Mouse (Mus musculus) embryonic facial prominence, embryonic 10.5 days (tissue): ENCODE measurements around the gene Nutf2-ps1. TPM values are rescaled to one million over a fixed set of nuclear protein-coding genes. Genes with fewer than 3 reads are reported as not detected.

ENCODE experiments used
- DNase-seq: peaks from one replicate; pipeline ENCODE4 v3.0.0-alpha.2; 2017; ENCODE audit warnings: low spot score
- H3K27ac ChIP-seq: fragments of 300-500 bp; sonication (generic); replicated peaks from 2 replicates; pipeline ENCODE4 v1.5.1; 2016; ENCODE audit warnings: mild to moderate bottlenecking
- H3K27me3 ChIP-seq: fragments of 300-500 bp; sonication (generic); replicated peaks from 2 replicates; pipeline ENCODE4 v1.6.1; 2016; ENCODE audit warnings: low read depth, mild to moderate bottlenecking; ENCODE audit not compliant: poor library complexity, severe bottlenecking
- H3K36me3 ChIP-seq: fragments of 300-500 bp; sonication (generic); replicated peaks from 2 replicates; pipeline ENCODE4 v1.6.1; 2016; ENCODE audit warnings: mild to moderate bottlenecking, moderate library complexity
- H3K4me1 ChIP-seq: fragments of 300-500 bp; sonication (generic); 2 replicates; pipeline ENCODE4 v1.6.1; 2016
- H3K4me3 ChIP-seq: fragments of 300-500 bp; sonication (generic); 2 replicates; pipeline ENCODE4 v1.5.1; 2016; ENCODE audit warnings: mild to moderate bottlenecking, moderate library complexity
- H3K9me3 ChIP-seq: fragments of 300-500 bp; sonication (generic); 2 replicates; pipeline ENCODE4 v1.6.1; 2016; ENCODE audit warnings: mild to moderate bottlenecking
- WGBS: fragments of 180-500 bp; shearing (Covaris S2); methylation state at CpG from one replicate; pipeline ENCODE4 v1.1.7; 2016; 5-methylcytosine and 5-hydroxymethylcytosine counted together
- polyA plus RNA-seq: library from polyadenylated mRNA; unstranded; fragments of >200 nt; fragmentation: Nextera tagmentation; extraction: Ambion mirVana; gene quantifications from 2 replicates; pipeline ENCODE4 v1.2.1, GENCODE M21; 2016

Gene Nutf2-ps1
- polyA plus RNA-seq, 1 experiment from 2014 or later, result 567 TPM

DNA sequence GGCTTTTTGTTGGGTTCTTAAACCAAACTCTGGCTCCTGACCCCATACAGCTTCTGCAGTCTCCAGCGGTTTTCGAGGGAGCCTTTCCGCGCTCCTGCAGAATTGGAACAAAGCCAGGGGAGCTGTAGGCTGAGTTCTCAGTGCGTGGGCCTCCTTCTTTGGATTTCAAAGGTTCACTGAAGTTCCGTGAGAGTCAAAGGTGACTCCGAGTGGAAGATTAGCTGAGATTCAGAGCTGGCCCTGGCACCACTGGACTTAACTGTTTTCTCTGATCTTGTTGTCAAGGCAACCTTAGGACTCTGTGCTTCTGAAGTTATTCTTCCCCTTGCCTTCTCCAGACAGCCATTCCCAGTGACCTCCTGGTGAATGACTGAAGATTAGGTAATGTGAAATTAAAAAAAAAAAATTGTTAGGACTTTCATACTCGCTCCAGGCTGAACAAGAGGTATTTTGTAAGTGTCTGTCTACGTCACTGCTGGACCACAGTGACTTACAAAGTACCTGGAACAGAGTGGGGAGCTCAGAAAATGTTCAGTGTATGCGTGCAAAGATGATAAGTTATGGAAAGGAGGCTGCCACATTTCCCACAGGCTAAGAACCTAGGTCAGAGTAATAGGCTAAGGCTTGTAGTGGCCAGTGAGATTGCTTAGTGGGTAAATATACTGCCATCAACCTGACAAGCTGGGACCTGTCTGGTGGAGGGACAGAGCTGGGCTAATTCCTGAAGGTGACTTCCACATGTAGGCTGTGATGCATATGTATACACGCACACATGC is 11.7 kb downstream of the Nutf2-ps1 start:
- 75% methylated on average over 11 of the region's 11 CpGs for WGBS
- no peak overlapping the region for H3K4me3 ChIP-seq
- H3K27ac ChIP-seq, result no peak overlapping the region
- H3K9me3 ChIP-seq, result no peaks in the 10 kb centered on the region
- no peak for DNase-seq
- H3K36me3 ChIP-seq, result no peaks in the 10 kb centered on the region
- no peaks in the 10 kb centered on the region for H3K27me3 ChIP-seq
- peaks cover 5% of the 10 kb centered on the region; the same call in 1 of the 2 replicates for H3K4me1 ChIP-seq

GRCm38 (mm10) chr19:53576061-53576460 is 12.8 kb downstream of the Nutf2-ps1 start:
- Histone ChIP-seq H3K27ac (no peak overlapping the region), H3K9me3 (no peaks in the 10 kb centered on the region), H3K4me3 (no peak overlapping the region), H3K27me3 (no peaks in the 10 kb centered on the region), H3K4me1 (peaks cover 9% of the 10 kb centered on the region; the same call in 1 of the 2 replicates), H3K36me3 (no peaks in the 10 kb centered on the region)
- WGBS, result 86% methylated on average over 7 of the region's 7 CpGs
- DNase-seq, result no peak

DNA sequence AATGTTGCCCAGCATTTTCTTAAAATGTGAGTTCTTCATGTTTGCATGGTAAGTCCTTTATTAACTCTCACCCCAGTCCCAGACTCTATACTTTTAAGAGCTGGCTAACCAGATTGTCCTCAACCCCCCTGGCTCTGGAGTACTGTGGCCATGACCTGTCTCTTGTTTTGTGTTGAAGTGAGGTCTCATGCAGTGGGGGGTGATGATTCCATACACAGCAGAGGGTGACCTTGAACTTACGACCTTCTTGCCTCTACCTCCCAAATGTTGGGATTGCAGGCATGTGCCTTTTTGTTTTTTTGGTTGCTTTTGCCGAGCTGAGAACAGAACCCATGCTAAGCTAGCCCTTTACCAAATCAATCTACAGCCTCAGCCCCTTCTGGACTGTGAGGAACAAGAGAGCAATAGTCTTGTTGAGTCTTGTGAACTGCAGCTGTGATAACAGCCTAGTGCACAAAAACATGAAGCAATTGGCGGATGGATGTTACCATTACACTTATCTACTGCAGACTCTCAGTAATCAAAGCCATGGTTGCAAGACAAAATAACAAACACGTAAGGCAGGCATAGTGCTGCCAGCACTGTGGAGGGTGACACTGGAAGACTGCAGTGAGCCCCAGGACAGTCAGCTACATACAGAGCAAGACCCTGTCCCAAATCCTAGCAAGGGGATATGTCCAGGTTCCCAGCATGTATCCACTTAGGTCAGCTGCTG is 13.4 kb downstream of the Nutf2-ps1 start:
- 83% methylated on average over 4 of the region's 4 CpGs for WGBS
- Histone ChIP-seq H3K27me3 (no peaks in the 10 kb centered on the region), H3K36me3 (no peaks in the 10 kb centered on the region), H3K4me1 (peaks cover 9% of the 10 kb centered on the region; the same call in 1 of the 2 replicates), H3K9me3 (no peaks in the 10 kb centered on the region), H3K27ac (no peak overlapping the region), H3K4me3 (no peak overlapping the region)
- no peak for DNase-seq

- H3K4me1 ChIP-seq, result peaks cover 9% of the 10 kb centered on the region; the same call in 1 of the 2 replicates
- H3K4me3 ChIP-seq, result no peak overlapping the region
- 89% methylated on average over 7 of the region's 7 CpGs for WGBS
- no peaks in the 10 kb centered on the region for H3K36me3 ChIP-seq
- no peak overlapping the region for H3K27ac ChIP-seq
- no peak for DNase-seq
- no peaks in the 10 kb centered on the region for H3K9me3 ChIP-seq
- no peaks in the 10 kb centered on the region for H3K27me3 ChIP-seq
Measured at GRCm38 (mm10) chr19:53574546-53574945, 14.3 kb downstream of the Nutf2-ps1 start.

DNA sequence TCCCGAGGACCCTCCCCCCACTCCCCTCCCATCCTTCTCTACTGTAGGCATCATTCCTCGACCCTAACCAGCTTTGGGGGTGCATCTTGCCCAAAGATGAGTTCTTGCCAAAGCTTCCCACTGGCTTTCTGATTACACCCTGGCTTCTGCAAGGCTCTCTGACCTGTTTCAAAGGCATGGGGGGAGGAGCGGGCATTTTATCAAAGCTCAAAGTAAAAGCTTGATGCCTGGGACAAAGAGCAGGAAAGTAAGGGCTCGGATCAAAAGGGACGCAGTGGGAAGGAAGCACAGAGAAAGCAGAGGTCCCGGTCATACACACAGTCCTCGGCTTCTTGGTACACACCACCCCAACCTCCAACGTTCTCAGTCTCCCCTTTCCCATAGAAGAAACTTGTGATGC is 14.7 kb downstream of the Nutf2-ps1 start:
- Histone ChIP-seq H3K27ac (no peak overlapping the region), H3K9me3 (no peaks in the 10 kb centered on the region)
- DNase-seq, result peak; percentile 4

DNA sequence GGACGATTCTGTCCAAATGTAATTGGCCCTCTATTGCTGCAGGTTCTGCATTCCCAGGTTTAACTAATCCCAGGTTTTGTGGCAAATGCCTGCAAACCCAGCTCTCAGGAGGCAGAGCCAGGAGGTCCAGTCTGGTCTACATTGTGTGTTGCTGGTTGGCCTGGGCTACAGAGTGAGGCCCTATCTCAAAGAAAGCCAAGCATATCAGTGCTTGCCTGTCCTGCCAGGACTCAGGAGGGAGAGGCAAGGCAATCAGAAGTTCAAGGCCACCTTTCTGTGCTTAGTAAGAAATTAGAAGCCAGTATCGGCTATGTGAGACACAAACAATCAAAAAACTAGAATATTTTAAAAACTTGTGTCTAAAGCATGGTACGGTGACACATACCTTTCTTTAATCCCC is 15.7 kb downstream of the Nutf2-ps1 start:
- DNase-seq, result peak; percentile 5

More for the DNA sequence above, 14.7 kb downstream of the Nutf2-ps1 start:
- no peaks in the 10 kb centered on the region for H3K36me3 ChIP-seq
- WGBS, result 62% methylated on average over 8 of the region's 8 CpGs
- no peaks in the 10 kb centered on the region for H3K27me3 ChIP-seq
- no peak overlapping the region for H3K4me3 ChIP-seq
- H3K4me1 ChIP-seq, result peaks cover 9% of the 10 kb centered on the region; the same call in 1 of the 2 replicates

DNA sequence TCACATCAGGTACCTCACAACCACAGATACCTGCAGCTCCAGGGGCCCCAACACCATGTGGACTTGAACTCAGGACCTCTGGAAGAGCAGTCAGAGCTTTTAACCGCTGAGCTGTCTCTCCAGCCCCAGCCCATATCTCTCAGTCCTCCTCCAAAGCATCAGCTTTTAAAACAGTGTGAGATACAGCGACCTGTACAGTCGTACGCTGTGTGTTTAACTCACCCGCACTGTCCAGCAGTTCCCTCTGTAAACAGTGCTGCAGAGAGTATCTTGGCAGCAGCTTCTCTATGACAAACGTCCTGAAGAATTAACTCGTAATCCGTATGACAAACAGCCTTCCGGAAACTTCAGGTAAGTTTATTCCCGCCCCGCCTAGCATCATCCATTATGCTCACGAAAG is 16.3 kb downstream of the Nutf2-ps1 start:
- WGBS, result 88% methylated on average over 12 of the region's 12 CpGs
- H3K9me3 ChIP-seq, result no peaks in the 10 kb centered on the region
- H3K4me3 ChIP-seq, result no peak overlapping the region
- H3K4me1 ChIP-seq, result peaks cover 13% of the 10 kb centered on the region
- no peak overlapping the region for H3K27ac ChIP-seq
- no peaks in the 10 kb centered on the region for H3K36me3 ChIP-seq
- H3K27me3 ChIP-seq, result no peaks in the 10 kb centered on the region
- peak; percentile 3 for DNase-seq

More for the DNA sequence above, 15.7 kb downstream of the Nutf2-ps1 start:
- Histone ChIP-seq H3K9me3 (no peaks in the 10 kb centered on the region), H3K4me1 (peaks cover 13% of the 10 kb centered on the region), H3K27me3 (no peaks in the 10 kb centered on the region), H3K27ac (no peak overlapping the region), H3K36me3 (no peaks in the 10 kb centered on the region), H3K4me3 (no peak overlapping the region)
- 90% methylated on average over 3 of the region's 3 CpGs for WGBS

DNA sequence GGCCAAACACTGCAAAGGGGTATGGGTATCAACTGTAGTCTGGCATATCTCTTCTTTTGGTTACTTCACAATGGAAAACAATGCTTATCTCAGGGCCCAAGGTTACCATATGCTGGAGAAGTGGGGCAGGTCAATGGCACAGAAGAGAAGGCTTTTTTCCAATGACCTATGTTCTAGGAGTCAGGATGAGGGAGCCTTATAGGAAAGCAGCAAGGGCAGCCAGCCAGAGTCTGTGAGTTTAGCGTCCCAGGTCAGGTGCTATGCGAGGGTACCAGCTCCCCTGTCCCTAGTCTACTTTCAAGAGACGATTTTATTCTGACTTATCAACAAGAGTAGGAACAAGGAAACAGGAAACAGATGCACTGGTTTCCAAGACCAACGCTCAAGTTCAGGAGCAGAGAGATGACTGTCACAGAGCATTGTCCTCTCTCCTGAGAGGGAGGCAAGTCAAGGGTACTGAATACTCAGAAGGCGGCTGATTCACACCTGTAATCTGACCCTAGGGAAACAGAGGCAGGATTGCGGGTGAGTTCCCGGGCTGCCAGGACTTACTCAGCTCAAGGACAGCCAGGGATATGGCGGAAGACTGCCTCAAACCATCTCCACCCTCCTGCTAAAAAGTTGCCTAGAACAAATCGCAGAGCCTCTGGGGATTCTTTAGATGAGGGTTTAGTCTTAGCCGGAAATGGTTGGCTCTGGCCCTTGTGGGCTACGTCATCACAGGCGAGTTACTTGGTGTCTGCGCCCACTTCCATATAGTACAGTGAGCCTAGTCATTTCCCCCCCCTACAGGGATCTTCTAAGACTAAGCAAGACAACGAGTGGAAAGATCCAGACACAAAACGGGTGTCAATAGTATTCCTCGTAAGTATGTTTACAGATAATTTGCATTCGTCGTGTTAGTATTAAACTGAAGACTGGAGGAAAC is 17.1 kb downstream of the Nutf2-ps1 start:
- H3K27me3 ChIP-seq, result no peaks in the 10 kb centered on the region
- no peak overlapping the region for H3K27ac ChIP-seq
- H3K4me3 ChIP-seq, result no peak overlapping the region
- WGBS, result 83% methylated on average over 18 of the region's 18 CpGs
- DNase-seq, result peak; percentile 7
- H3K36me3 ChIP-seq, result no peaks in the 10 kb centered on the region
- peaks cover 10% of the 10 kb centered on the region for H3K4me1 ChIP-seq
- no peaks in the 10 kb centered on the region; the same call in 1 of the 2 replicates for H3K9me3 ChIP-seq

- DNase-seq, result peak; percentile 1
- Histone ChIP-seq H3K4me3 (no peak overlapping the region), H3K9me3 (no peaks in the 10 kb centered on the region; the same call in 1 of the 2 replicates), H3K4me1 (peaks cover 10% of the 10 kb centered on the region), H3K27me3 (no peaks in the 10 kb centered on the region), H3K27ac (no peak overlapping the region), H3K36me3 (no peaks in the 10 kb centered on the region)
- WGBS, result 87% methylated on average over 4 of the region's 4 CpGs
Measured at GRCm38 (mm10) chr19:53571056-53571455, 17.8 kb downstream of the Nutf2-ps1 start.

DNA sequence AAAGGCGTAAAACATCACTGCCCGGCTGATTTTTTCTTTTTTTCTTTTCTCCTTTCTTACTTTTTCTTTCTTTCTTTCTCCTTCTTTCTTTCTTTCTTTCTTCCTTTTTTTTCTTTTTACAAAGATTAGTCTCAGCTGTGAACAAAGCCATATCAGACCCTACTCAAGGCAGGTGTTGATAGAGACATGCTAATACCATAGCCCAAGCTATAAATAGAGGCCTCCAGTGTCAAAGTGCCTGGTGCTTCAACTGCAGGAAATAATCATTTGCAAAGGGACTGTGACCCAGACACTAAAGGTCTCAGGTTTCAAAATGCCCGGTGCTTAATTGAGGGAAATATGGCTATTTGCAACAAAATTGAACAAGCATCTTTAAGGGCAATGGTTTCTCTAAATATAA is 20.3 kb downstream of the Nutf2-ps1 start:
- Histone ChIP-seq H3K27ac (no peak overlapping the region), H3K9me3 (no peaks in the 10 kb centered on the region; the same call in 1 of the 2 replicates), H3K4me1 (peaks cover 8% of the 10 kb centered on the region), H3K4me3 (no peak overlapping the region), H3K36me3 (no peaks in the 10 kb centered on the region), H3K27me3 (no peaks in the 10 kb centered on the region)
- WGBS, result 71% methylated on average over 3 of the region's 3 CpGs
- no peak for DNase-seq

DNA sequence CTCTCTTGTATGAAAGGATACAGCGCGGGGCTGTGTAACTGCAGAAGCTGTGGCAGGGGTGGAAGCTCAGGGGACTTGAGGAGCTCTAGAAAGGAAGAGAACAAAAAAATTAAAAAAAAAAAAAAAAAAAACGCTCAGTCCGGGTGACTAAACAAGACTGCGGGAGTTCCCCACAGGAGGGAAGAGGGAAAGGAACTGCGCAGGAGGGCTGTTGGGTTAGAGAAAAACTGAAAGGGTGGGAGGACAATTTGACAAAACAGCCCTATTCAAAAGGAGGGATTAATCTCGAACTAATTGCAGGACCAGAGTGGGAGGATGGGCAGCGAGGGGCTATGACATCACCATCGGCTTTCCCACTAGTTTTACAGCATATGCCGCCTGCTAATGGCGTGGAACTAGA is 21.0 kb downstream of the Nutf2-ps1 start:
- H3K27ac ChIP-seq, result no peak overlapping the region

More for the DNA sequence above, 21.0 kb downstream of the Nutf2-ps1 start:
- Histone ChIP-seq H3K4me3 (no peak overlapping the region), H3K36me3 (no peaks in the 10 kb centered on the region), H3K27me3 (no peaks in the 10 kb centered on the region), H3K9me3 (no peaks in the 10 kb centered on the region; the same call in 1 of the 2 replicates), H3K4me1 (peaks cover 8% of the 10 kb centered on the region)
- WGBS, result 28% methylated on average over 11 of the region's 11 CpGs
- peak; percentile 27 for DNase-seq
